Mouse (Mus musculus) kidney, adult 2 months (tissue): ENCODE results near the gene Birc6. TPM values are rescaled to one million over a fixed set of nuclear protein-coding genes. Genes with fewer than 3 reads are reported as not detected.

Source experiments
- DNase-seq: peaks from one replicate; pipeline ENCODE4 v3.0.0; 2021
- H3K27ac ChIP-seq: fragments of 200-500 bp; 2 replicates; pipeline ENCODE4 v1.5.1; 2012; ENCODE audit warnings: low read depth, low read length, control low read depth, inconsistent platforms; ENCODE audit not compliant: insufficient read depth
- H3K27me3 ChIP-seq: fragments of 200-500 bp; replicated peaks from 2 replicates; pipeline ENCODE4 v1.6.1; 2012; ENCODE audit warnings: mild to moderate bottlenecking, moderate library complexity, low read length, inconsistent platforms; ENCODE audit not compliant: control insufficient read depth, insufficient read depth
- H3K36me3 ChIP-seq: fragments of 200-500 bp; 2 replicates; pipeline ENCODE4 v1.6.1; 2012; ENCODE audit warnings: mild to moderate bottlenecking, moderate library complexity, low read length, inconsistent platforms; ENCODE audit not compliant: control insufficient read depth, insufficient read depth
- H3K4me1 ChIP-seq: fragments of 200-500 bp; 2 replicates; pipeline ENCODE4 v1.6.1; 2011; ENCODE audit warnings: low read length; ENCODE audit not compliant: control insufficient read depth, insufficient read depth
- H3K4me3 ChIP-seq: fragments of 200-500 bp; 2 replicates; pipeline ENCODE4 v1.5.1; 2011; ENCODE audit warnings: mild to moderate bottlenecking, low read depth, low read length, control low read depth; ENCODE audit not compliant: insufficient read depth
- CTCF ChIP-seq: fragments of 200-500 bp; conservative IDR thresholded peaks from 2 replicates; pipeline ENCODE4 v1.5.1; 2011; ENCODE audit warnings: low read depth, mild to moderate bottlenecking, control low read depth, low read length, moderate library complexity, mixed read lengths; ENCODE audit not compliant: insufficient read depth, insufficient read length
- POLR2A ChIP-seq: fragments of 200-500 bp; IDR thresholded peaks from one replicate; pipeline ENCODE4 v1.6.1; 2011; ENCODE audit warnings: low read depth, low read length, control low read depth
- WGBS: fragments of 180-500 bp; shearing (Covaris S2); methylation state at CpG from one replicate; pipeline ENCODE4 v1.1.7; 2018; 5-methylcytosine and 5-hydroxymethylcytosine counted together
- polyA plus RNA-seq: library from polyadenylated mRNA; depleted of rRNA; stranded (reverse); fragments of >200 nt; gene quantifications from 2 replicates; pipeline ENCODE4 v1.2.3, GENCODE M21; 2012

The Birc6 gene
- polyA plus RNA-seq, 1 experiment, result 87.5 TPM

- Histone ChIP-seq H3K36me3 (no peaks in the 10 kb centered on the region), H3K4me1 (no peaks in the 10 kb centered on the region), H3K4me3 (no peak overlapping the region), H3K27ac (no peak overlapping the region), H3K27me3 (no peaks in the 10 kb centered on the region)
- TF ChIP-seq POLR2A (no peak), CTCF (no peak)
- DNase-seq, result no peak
- WGBS, result 84% methylated on average over 2 of the region's 2 CpGs
Observed at GRCm38 (mm10) chr17:74507934-74508333, 20.2 kb upstream of the Birc6 start.

- no peaks in the 10 kb centered on the region for H3K36me3 ChIP-seq
- no peak overlapping the region for H3K27ac ChIP-seq
- H3K27me3 ChIP-seq, result no peaks in the 10 kb centered on the region
- H3K4me3 ChIP-seq, result no peak overlapping the region
- TF ChIP-seq CTCF, result no peak
- TF ChIP-seq POLR2A, result no peak
- DNase-seq, result no peak
- no peaks in the 10 kb centered on the region for H3K4me1 ChIP-seq
- 79% methylated on average over 3 of the region's 3 CpGs for WGBS
Observed at GRCm38 (mm10) chr17:74508600-74508999, 19.5 kb upstream of the Birc6 start.

GRCm38 (mm10) chr17:74512308-74512707 lies 15.8 kb upstream of the Birc6 start:
- H3K27me3 ChIP-seq, result no peaks in the 10 kb centered on the region
- 78% methylated on average over 2 of the region's 2 CpGs for WGBS
- H3K4me3 ChIP-seq, result no peak overlapping the region
- no peak overlapping the region for H3K27ac ChIP-seq
- no peaks in the 10 kb centered on the region for H3K4me1 ChIP-seq
- no peak for DNase-seq
- H3K36me3 ChIP-seq, result no peaks in the 10 kb centered on the region
- no peak for TF ChIP-seq POLR2A
- no peak for TF ChIP-seq CTCF

GRCm38 (mm10) chr17:74522797-74523723 lies 5.0 kb upstream of the Birc6 start:
- DNase-seq, result no peak
- WGBS, result 86% methylated on average over 8 of the region's 8 CpGs
- Histone ChIP-seq H3K36me3 (no peaks in the 10 kb centered on the region), H3K27me3 (no peaks in the 10 kb centered on the region), H3K27ac (no peak overlapping the region), H3K4me3 (no peak overlapping the region), H3K4me1 (peaks cover 3% of the 10 kb centered on the region; the same call in 1 of the 2 replicates)
- no peak for TF ChIP-seq CTCF

- peaks cover 8% of the 10 kb centered on the region for H3K4me1 ChIP-seq
- 92% methylated on average over 2 of the region's 2 CpGs for WGBS
- no peak overlapping the region for H3K4me3 ChIP-seq
- DNase-seq, result no peak
- no peak overlapping the region for H3K27ac ChIP-seq
- no peaks in the 10 kb centered on the region for H3K27me3 ChIP-seq
- no peaks in the 10 kb centered on the region for H3K36me3 ChIP-seq
- TF ChIP-seq CTCF (no peak), POLR2A (no peak)
Observed at GRCm38 (mm10) chr17:74526117-74526516, 2.0 kb upstream of the Birc6 start.

- Histone ChIP-seq H3K36me3 (no peaks in the 10 kb centered on the region), H3K27me3 (no peaks in the 10 kb centered on the region), H3K4me1 (peaks cover 8% of the 10 kb centered on the region), H3K27ac (peak overlapping the region; percentile 88), H3K4me3 (no peak overlapping the region)
- TF ChIP-seq CTCF, result no peak
- no peak for TF ChIP-seq POLR2A
- 86% methylated on average over 9 of the region's 9 CpGs for WGBS
- no peak for DNase-seq
Observed at GRCm38 (mm10) chr17:74526806-74527653, 1.1 kb upstream of the Birc6 start.
